Mouse (Mus musculus): ENCODE measurements around the gene Cd72.

DNA sequence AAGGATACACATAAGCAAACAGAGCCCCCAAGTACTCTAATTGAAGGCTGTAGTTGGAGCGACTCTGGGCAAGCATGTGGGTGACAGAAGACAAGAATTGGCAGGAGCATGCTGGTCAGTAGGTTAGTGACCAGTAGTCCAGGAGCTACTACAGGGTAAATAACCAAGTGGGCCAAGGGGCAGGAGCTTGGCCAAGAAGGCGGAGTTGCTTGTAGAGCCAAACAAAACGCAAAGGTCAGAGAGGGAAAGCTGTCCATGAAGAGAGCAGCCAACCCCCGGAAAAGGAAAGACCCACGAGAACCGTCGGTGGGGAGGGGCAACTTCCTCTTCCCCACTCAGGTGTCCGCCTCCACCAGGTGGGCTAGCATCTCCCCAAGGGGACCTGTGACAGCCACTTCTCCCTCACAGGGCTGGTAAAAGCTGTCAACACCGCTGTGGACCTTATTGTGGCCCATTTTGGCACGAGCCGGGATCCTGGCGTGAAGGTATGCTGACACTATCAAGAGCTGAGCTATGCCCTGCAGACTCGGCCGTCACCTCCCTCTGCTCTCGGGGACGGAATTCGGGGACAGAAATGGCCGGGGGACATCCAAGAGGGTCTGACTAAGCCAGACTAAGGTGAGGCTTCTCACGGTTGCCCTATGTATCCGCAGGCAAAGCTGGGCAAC is 31.0 kb downstream of the Cd72 start:
- no peak for TF ChIP-seq EP300 (IDR thresholded peaks at IDR 0.05; ENCODE audit: low read length)
- TF ChIP-seq MAX (IDR thresholded peaks at IDR 0.05; ENCODE audit: low read length), result no peak
- no peak for TF ChIP-seq CTCF (conservative IDR thresholded peaks at IDR 0.05 in 1 of 2, IDR thresholded peaks at IDR 0.05 in 1 of 2; ENCODE audit: low read depth in 2 of 2, low read length in 2 of 2)
- TF ChIP-seq ZNF384 (IDR thresholded peaks at IDR 0.05; ENCODE audit: low read depth, low read length), result no peak
- TF ChIP-seq TCF12 (IDR thresholded peaks at IDR 0.05; ENCODE audit: low read depth, low read length), result no peak
